Mouse (Mus musculus) MEL (cell line): ENCODE measurements around the gene Ndufb4. TPM values are rescaled to one million over a fixed set of nuclear protein-coding genes. Genes with fewer than 3 reads are reported as not detected.

Experiments
- DNase-seq: peaks from one replicate; pipeline ENCODE4 v3.0.0; 2011; ENCODE audit warnings: low read depth, low spot score
- H3K27ac ChIP-seq: 2 replicates; pipeline ENCODE4 v1.5.1; 2012; ENCODE audit warnings: low read depth, mild to moderate bottlenecking, control low read depth, low read length, moderate library complexity; ENCODE audit not compliant: control insufficient read depth
- H3K27me3 ChIP-seq, 2 experiments: fragments of 150-350 bp in 1 of 2; sonication (generic) in 1 of 2; 2 replicates each; pipeline ENCODE4 v1.6.1; 2012; ENCODE audit warnings: low read length in 2 of 2, mild to moderate bottlenecking in 2 of 2, improper control_type of control experiment in 1 of 2, moderate library complexity in 1 of 2; ENCODE audit not compliant: insufficient read depth in 2 of 2, control insufficient read depth in 1 of 2
- H3K36me3 ChIP-seq, 2 experiments: 2 replicates each; pipeline ENCODE4 v1.6.1; 2012 to 2014; ENCODE audit warnings: low read length in 2 of 2, improper control_type of control experiment in 1 of 2, inconsistent platforms in 1 of 2, mild to moderate bottlenecking in 1 of 2; ENCODE audit not compliant: insufficient read depth in 2 of 2, control insufficient read depth in 1 of 2
- H3K4me1 ChIP-seq, 2 experiments: fragments of 150-350 bp in 1 of 2; sonication (generic) in 1 of 2; 2 replicates each; pipeline ENCODE4 v1.6.1; 2012; ENCODE audit warnings: low read length in 2 of 2, improper control_type of control experiment in 1 of 2, mild to moderate bottlenecking in 1 of 2; ENCODE audit not compliant: insufficient read depth in 2 of 2, control insufficient read depth in 1 of 2
- H3K4me3 ChIP-seq, 2 experiments: fragments of 150-350 bp in 1 of 2; sonication (generic) in 1 of 2; 2 replicates each; pipeline ENCODE4 v1.5.1; 2012; ENCODE audit warnings: low read depth in 2 of 2, low read length in 2 of 2, mild to moderate bottlenecking in 2 of 2, moderate library complexity in 2 of 2, control low read depth in 1 of 2, improper control_type of control experiment in 1 of 2; ENCODE audit not compliant: control insufficient read depth in 1 of 2, insufficient read depth in 1 of 2
- H3K79me2 ChIP-seq: 2 replicates; pipeline ENCODE4 v1.6.1; 2012; ENCODE audit warnings: mild to moderate bottlenecking, low read length, moderate library complexity; ENCODE audit not compliant: control insufficient read depth, poor library complexity, insufficient read depth
- H3K9ac ChIP-seq: 2 replicates; pipeline ENCODE4 v1.6.1; 2012; ENCODE audit warnings: low read depth, mild to moderate bottlenecking, control low read depth, low read length, moderate library complexity; ENCODE audit not compliant: control insufficient read depth, poor library complexity, severe bottlenecking
- H3K9me3 ChIP-seq: fragments of 150-350 bp; sonication (generic); replicated peaks from 2 replicates; pipeline ENCODE4 v1.6.1; 2012; ENCODE audit warnings: mild to moderate bottlenecking, low read length, improper control_type of control experiment, moderate library complexity; ENCODE audit not compliant: insufficient read depth
- BHLHE40 ChIP-seq: IDR thresholded peaks from 2 replicates; pipeline ENCODE4 v1.6.1; 2012; ENCODE audit warnings: low read depth, mild to moderate bottlenecking, inconsistent platforms, low read length, improper control_type of control experiment, borderline replicate concordance
- CHD1 ChIP-seq: IDR thresholded peaks from 2 replicates; pipeline ENCODE4 v1.6.1; 2012; ENCODE audit warnings: low read depth, mild to moderate bottlenecking, inconsistent platforms, low read length, improper control_type of control experiment
- CTCF ChIP-seq, 3 experiments: IDR thresholded peaks in 2 of 3; conservative IDR thresholded peaks in 1 of 3; 2 replicates each; pipeline ENCODE4 v1.5.1; 2011 to 2012; ENCODE audit warnings: low read length in 3 of 3, low read depth in 2 of 3, mild to moderate bottlenecking in 2 of 3, improper control_type of control experiment in 1 of 3, inconsistent platforms in 1 of 3, mixed read lengths in 1 of 3, moderate library complexity in 1 of 3; ENCODE audit not compliant: control insufficient read depth in 1 of 3, insufficient read depth in 1 of 3, poor library complexity in 1 of 3, severe bottlenecking in 1 of 3
- E2F4 ChIP-seq: IDR thresholded peaks from 2 replicates; pipeline ENCODE4 v1.6.1; 2011; ENCODE audit warnings: low read depth, low read length, improper control_type of control experiment, borderline replicate concordance
- EP300 ChIP-seq, 2 experiments: IDR thresholded peaks; 2 replicates each; pipeline ENCODE4 v1.6.1; 2011; ENCODE audit warnings: improper control_type of control experiment in 2 of 2, low read length in 2 of 2, low read depth in 1 of 2, mild to moderate bottlenecking in 1 of 2
- ETS1 ChIP-seq: IDR thresholded peaks from 2 replicates; pipeline ENCODE4 v1.6.1; 2012; ENCODE audit warnings: low read depth, mild to moderate bottlenecking, inconsistent platforms, low read length, improper control_type of control experiment, moderate library complexity
- HCFC1 ChIP-seq: IDR thresholded peaks from 2 replicates; pipeline ENCODE4 v1.6.1; 2012; ENCODE audit warnings: low read depth, mild to moderate bottlenecking, inconsistent platforms, low read length, improper control_type of control experiment, moderate library complexity
- JUND ChIP-seq: IDR thresholded peaks from 2 replicates; pipeline ENCODE4 v1.6.1; 2011; ENCODE audit warnings: low read depth, mild to moderate bottlenecking, improper control_type of control experiment, low read length
- KAT2A ChIP-seq: conservative IDR thresholded peaks from 2 replicates; pipeline ENCODE4 v1.6.1; 2012; ENCODE audit warnings: low read depth, low read length, improper control_type of control experiment, inconsistent platforms
- MAZ ChIP-seq: IDR thresholded peaks from 2 replicates; pipeline ENCODE4 v1.6.1; 2012; ENCODE audit warnings: low read depth, mild to moderate bottlenecking, inconsistent platforms, low read length, improper control_type of control experiment
- MYB ChIP-seq: IDR thresholded peaks from 2 replicates; pipeline ENCODE4 v1.6.1; 2011; ENCODE audit warnings: mild to moderate bottlenecking, low read depth, low read length, improper control_type of control experiment
- RCOR1 ChIP-seq: IDR thresholded peaks from 2 replicates; pipeline ENCODE4 v1.6.1; 2012; ENCODE audit warnings: low read depth, mild to moderate bottlenecking, inconsistent platforms, low read length, improper control_type of control experiment
- SIN3A ChIP-seq: IDR thresholded peaks from 2 replicates; pipeline ENCODE4 v1.6.1; 2012; ENCODE audit warnings: low read length, improper control_type of control experiment, inconsistent platforms
- SMC3 ChIP-seq: IDR thresholded peaks from 2 replicates; pipeline ENCODE4 v1.6.1; 2011; ENCODE audit warnings: low read depth, low read length, improper control_type of control experiment
- TAL1 ChIP-seq: IDR thresholded peaks from 2 replicates; pipeline ENCODE4 v1.6.1; 2012; ENCODE audit warnings: mild to moderate bottlenecking, inconsistent platforms, low read length, moderate library complexity, mixed read lengths
- TCF12 ChIP-seq: IDR thresholded peaks from 2 replicates; pipeline ENCODE4 v1.6.1; 2014; ENCODE audit warnings: low read depth, mild to moderate bottlenecking, inconsistent platforms, low read length, improper control_type of control experiment, moderate library complexity
- UBTF ChIP-seq: IDR thresholded peaks from 2 replicates; pipeline ENCODE4 v1.6.1; 2012; ENCODE audit warnings: low read depth, mild to moderate bottlenecking, inconsistent platforms, low read length, improper control_type of control experiment, moderate library complexity, borderline replicate concordance; ENCODE audit not compliant: insufficient read depth
- USF2 ChIP-seq, 2 experiments: IDR thresholded peaks; 2 replicates each; pipeline ENCODE4 v1.6.1; 2011 to 2012; ENCODE audit warnings: improper control_type of control experiment in 2 of 2, low read length in 2 of 2, borderline replicate concordance in 1 of 2, inconsistent platforms in 1 of 2, low read depth in 1 of 2, mild to moderate bottlenecking in 1 of 2; ENCODE audit not compliant: insufficient read depth in 1 of 2
- ZC3H11A ChIP-seq: IDR thresholded peaks from 2 replicates; pipeline ENCODE4 v1.6.1; 2012; ENCODE audit warnings: low read depth, mild to moderate bottlenecking, inconsistent platforms, low read length, improper control_type of control experiment
- polyA plus RNA-seq, 2 experiments: library from polyadenylated mRNA; stranded (reverse) in 1 of 2; unstranded in 1 of 2; fragments of >175 nt in 1 of 2; fragments of >200 nt in 1 of 2; gene quantifications; 2 replicates each; pipeline versions ENCODE4 v1.2.1 to v1.2.4; 2012; ENCODE audit warnings: low replicate concordance in 2 of 2, low read depth in 1 of 2; ENCODE audit not compliant: insufficient read length in 2 of 2, insufficient read depth in 1 of 2, missing spikeins in 1 of 2
- total RNA-seq: library from RNA; depleted of rRNA; stranded (reverse); fragments of 300-350 nt; gene quantifications from 2 replicates; pipeline ENCODE4 v1.2.3, GENCODE M21; 2012

Ndufb4 gene
- total and polyA plus RNA-seq, 3 experiments: 28.9 to 48.0 TPM; not detected in 1

DNA sequence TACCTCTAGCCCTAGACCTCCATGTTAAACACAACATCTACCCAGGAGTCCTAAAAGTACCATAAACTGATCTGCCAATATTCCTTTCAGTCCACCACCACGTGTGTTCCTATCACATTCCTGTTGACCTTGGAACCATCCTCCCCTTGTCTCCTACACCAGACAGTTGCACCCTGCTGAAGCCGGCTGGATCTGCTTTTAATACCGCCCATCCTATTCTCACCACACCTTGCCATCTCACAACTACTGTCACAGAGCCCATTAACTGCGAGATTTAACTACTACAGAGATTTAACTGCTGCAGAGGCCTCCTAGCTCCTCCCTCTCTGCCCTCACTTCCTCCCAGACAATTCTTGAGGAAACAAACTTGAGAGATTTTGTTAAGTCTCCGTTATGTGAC lies 2.8 kb downstream of the Ndufb4 start:
- TF ChIP-seq BHLHE40: no peak
- TF ChIP-seq SIN3A: no peak
- no peak for TF ChIP-seq EP300 (IDR thresholded peaks at IDR 0.05; ENCODE audit: low read depth in 1 of 2, low read length in 2 of 2)
- no peak for TF ChIP-seq TCF12
- TF ChIP-seq UBTF: no peak
- TF ChIP-seq ZC3H11A: no peak
- TF ChIP-seq HCFC1: no peak
- no peak for TF ChIP-seq JUND
- no peak for TF ChIP-seq TAL1
- Histone ChIP-seq H3K4me3 (no peak overlapping the region), H3K36me3 (peaks cover 5 to 21% of the 10 kb centered on the region in 2 experiments; a peak in 3 of 4 replicates), H3K4me1 (peaks cover 5 to 9% of the 10 kb centered on the region in 2 experiments; a peak in 3 of 4 replicates), H3K27ac (no peak overlapping the region), H3K27me3 (no peaks in the 10 kb centered on the region), H3K9ac (no peak overlapping the region), H3K79me2 (peaks cover 26% of the 10 kb centered on the region), H3K9me3 (no peaks in the 10 kb centered on the region)
- no peak for DNase-seq

DNA sequence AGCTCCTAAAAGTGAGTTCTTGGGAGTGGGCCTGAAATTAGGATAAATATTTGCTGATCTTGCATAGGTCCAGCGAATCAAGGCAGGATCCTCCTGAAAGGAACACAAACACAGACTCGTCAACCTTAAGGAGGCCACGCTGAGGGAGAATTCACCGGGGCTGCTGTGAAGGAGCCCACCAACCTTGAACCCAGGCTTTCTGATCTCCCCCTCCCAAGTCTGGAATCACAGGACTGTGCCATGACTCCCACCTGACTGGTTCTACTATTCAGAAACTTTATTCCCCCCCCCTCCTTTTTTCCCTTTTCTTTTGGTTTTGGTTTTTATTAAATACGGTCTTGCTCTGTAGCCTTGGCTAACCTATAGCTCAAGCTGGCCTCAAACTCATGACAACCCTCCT lies 5.2 kb downstream of the Ndufb4 start:
- Histone ChIP-seq H3K4me3 (no peak overlapping the region), H3K9me3 (no peaks in the 10 kb centered on the region), H3K27me3 (no peaks in the 10 kb centered on the region), H3K27ac (no peak overlapping the region), H3K4me1 (peaks cover 2 to 4% of the 10 kb centered on the region in 2 experiments; a peak in 2 of 4 replicates), H3K79me2 (peaks cover 26% of the 10 kb centered on the region), H3K36me3 (peaks cover 5 to 10% of the 10 kb centered on the region in 2 experiments; a peak in 3 of 4 replicates), H3K9ac (no peak overlapping the region)
- DNase-seq: no peak
- TF ChIP-seq SMC3: no peak

DNA sequence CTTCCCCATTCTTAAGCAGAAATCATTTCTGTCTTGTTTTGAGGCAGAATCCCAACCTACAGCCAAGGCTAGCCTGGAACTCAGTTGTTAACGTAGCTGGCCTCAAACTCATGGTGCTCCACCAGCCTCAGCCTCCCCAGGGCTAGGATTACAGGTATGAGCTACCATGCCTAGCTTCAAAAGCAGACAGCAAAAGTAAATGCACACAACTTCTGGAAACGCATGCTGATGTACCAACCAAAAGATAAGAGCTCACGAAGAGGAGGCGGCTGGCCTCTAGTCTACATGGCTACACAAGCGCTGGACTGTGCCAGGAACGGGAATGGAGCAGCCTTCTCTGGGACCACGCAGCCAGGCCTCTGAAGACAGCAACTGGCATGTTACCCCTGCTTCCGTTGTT lies 6.3 kb downstream of the Ndufb4 start:
- TF ChIP-seq HCFC1: no peak
- TF ChIP-seq CHD1: no peak
- TF ChIP-seq KAT2A: no peak
- TF ChIP-seq CTCF (IDR thresholded peaks at IDR 0.05 in 2 of 3, conservative IDR thresholded peaks at IDR 0.05 in 1 of 3; ENCODE audit: control insufficient read depth in 1 of 3, insufficient read depth in 1 of 3, low read depth in 2 of 3, low read length in 3 of 3, poor library complexity in 1 of 3, severe bottlenecking in 1 of 3): no peak
- TF ChIP-seq USF2 (IDR thresholded peaks at IDR 0.05; ENCODE audit: borderline replicate concordance in 1 of 2, insufficient read depth in 1 of 2, low read depth in 1 of 2, low read length in 2 of 2): no peak
- no peak for TF ChIP-seq E2F4
- TF ChIP-seq MYB: no peak
- no peak for TF ChIP-seq RCOR1
- TF ChIP-seq ETS1: no peak
- no peak for TF ChIP-seq MAZ

More for the DNA sequence above, 6.3 kb downstream of the Ndufb4 start:
- Histone ChIP-seq H3K79me2 (peaks cover 16% of the 10 kb centered on the region), H3K9me3 (no peaks in the 10 kb centered on the region), H3K9ac (no peak overlapping the region), H3K27ac (no peak overlapping the region), H3K4me1 (peaks cover 2 to 4% of the 10 kb centered on the region in 2 experiments; a peak in 2 of 4 replicates), H3K27me3 (no peaks in the 10 kb centered on the region), H3K4me3 (no peak overlapping the region), H3K36me3 (peaks cover 5 to 7% of the 10 kb centered on the region in 2 experiments; a peak in 3 of 4 replicates)
- no peak for DNase-seq
